Mouse (Mus musculus) left cerebral cortex, adult 9 months (tissue): ENCODE data around the gene Esp36.
"Not testable (repeated sequence)": the region's sequence is repeated elsewhere in the genome, so short reads cannot be mapped to it uniquely, and the experiment has no call there.

ENCODE experiments used
- DNase-seq, 2 experiments: peaks; one replicate each; pipeline ENCODE4 v3.0.0; 2022; ENCODE audit warnings: low spot score in 2 of 2

Esp36 gene

DNA sequence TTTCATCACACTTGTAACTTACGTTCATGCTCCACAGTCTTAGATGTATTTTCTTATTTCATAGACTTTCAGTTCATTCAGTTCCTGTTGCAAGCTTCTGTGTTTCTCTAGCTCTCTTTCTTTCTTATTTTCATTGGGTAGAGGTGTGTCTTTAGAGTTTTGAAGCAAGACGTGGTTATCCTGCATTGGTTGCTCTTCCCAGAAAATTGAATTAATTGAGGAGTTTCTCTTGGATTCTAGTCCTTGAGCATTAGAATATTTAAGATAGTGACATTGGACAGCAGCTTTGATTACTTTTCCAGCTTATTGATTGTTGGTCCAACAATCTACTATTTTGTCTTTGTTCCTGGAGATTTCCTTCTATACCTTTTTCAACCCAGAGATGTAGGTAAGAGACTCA is at the start of gene Esp36:
Gene Esp36, minus strand, starts transcription at position 101 of the 400 bp plus-strand sequence.
- no peak for DNase-seq

DNA sequence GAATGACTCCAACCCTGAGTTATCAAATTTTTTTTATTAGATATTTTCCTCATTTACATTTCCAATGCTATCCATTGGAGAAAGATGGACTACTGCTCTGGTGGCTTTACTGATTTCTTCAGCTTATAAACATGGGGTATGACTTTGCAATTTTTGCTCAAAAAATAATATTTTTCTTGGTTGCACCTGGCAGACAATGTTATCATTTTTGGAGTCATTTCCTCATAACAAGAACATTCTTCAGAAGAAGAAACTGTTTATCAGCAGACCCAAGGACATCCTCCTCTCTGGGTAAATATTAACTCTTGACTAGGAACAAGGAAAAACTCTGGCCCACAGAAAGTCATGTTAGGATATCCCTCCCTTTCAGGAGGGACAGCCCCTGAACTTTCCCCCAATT is 36.2 kb upstream of the Esp36 start:
- DNase-seq = not testable (repeated sequence)

DNA sequence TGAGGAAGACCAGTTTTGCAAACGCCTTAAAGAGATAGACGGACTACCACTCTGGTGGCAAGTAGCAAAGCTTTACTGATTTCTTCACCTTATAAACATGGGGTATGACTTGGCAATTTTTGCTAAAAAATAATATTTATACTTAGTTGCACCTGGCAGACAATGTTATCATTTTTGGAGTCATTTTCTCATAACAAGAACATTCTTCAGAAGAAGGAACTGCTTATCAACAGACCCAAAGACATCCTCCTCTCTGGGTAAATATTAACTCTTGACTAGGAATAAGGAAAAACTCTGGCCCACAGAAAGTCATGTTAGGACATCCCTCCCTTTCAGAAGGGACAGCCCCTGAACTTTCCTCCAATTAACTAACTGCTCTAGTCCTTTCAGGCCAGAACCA is 30.7 kb upstream of the Esp36 start:
- DNase-seq = no peak

DNA sequence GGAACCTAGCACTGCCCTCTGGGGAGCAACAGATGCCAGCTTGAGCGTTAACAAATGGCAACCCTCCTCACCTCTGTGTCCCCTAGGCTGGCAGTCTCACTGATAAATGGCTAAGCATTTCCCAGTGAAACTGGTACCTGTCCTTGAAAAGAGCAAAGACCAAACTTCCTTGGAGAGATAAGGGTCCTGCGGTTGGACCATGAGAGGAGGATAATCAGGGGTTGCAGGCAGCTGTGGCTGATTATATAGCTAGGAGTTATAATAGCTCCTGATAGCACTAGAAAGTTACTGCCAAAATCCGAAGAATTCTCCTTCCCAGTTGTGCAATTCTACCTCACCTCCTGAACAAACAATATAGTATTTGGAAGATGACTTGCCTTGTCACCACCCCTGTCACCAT is 13.8 kb downstream of the Esp36 start:
- no peak for DNase-seq

DNA sequence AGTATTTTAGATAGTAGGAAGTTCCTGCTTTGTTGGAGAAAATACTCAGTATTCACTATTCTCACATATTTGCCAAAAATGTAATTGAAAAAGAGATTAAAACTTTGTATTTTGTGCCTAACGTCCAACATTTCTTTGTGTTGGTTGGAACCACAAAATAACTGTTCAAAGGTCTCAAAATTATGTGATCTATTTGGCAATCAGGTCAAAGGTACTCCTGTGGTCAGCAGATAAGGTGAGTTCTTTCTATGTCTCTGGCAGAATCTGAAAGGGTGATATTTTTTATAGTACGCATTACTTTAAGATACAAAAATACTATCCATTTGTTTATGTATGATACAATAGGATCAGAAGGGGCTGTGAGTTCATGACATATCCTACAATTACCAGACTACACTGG is 28.2 kb downstream of the Esp36 start:
- DNase-seq = no peak
